Mouse (Mus musculus) kidney, adult 2 months (tissue): Measurements from ENCODE around the gene Srgap1.

Source experiments
- CTCF ChIP-seq: fragments of 200-500 bp; conservative IDR thresholded peaks from 2 replicates; pipeline ENCODE4 v1.5.1; 2011; ENCODE audit warnings: low read depth, mild to moderate bottlenecking, control low read depth, low read length, moderate library complexity, mixed read lengths; ENCODE audit not compliant: insufficient read depth, insufficient read length
- POLR2A ChIP-seq: fragments of 200-500 bp; IDR thresholded peaks from one replicate; pipeline ENCODE4 v1.6.1; 2011; ENCODE audit warnings: low read depth, low read length, control low read depth

DNA sequence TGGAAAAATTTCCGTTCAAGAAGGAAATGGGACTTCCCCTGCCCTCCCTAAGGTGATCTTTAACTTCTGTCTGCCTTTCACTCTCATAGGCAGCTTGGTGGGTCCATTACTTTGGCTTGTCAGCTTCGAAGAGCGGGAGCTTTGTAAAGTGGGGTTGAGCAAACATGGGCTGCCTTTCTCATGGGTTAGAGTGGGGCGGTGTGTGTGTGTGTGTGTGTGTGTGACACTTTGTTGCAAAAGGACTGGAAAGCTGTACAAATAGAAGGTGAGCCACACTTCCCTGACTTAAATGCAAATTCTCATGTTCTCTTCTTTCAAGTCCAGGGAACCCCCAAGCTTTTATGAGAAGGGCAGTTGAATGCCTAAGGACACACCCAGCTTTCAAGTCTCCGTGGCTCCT is 292.9 kb downstream of the Srgap1 start:
- TF ChIP-seq CTCF = no peak
- no peak for TF ChIP-seq POLR2A
